Mouse (Mus musculus) stomach, embryonic 16.5 days (tissue): ENCODE results near the gene Pum2. TPM values are rescaled to one million over a fixed set of nuclear protein-coding genes. Genes with fewer than 3 reads are reported as not detected.
A peak's percentile ranks its signal among the peaks of the same experiment; 100 is the strongest.
"Not testable (repeated sequence)": the region's sequence is repeated elsewhere in the genome, so short reads cannot be mapped to it uniquely, and the experiment has no call there.

Experiments
- ATAC-seq: fragments of 200-750 bp; cut with Nextera tagmentation; 2 replicates; pipeline ENCODE4 v1.8.0; 2017; ENCODE audit warnings: moderate number of reproducible peaks, moderate TSS enrichment; ENCODE audit not compliant: insufficient read depth, low FRiP score
- H3K27ac ChIP-seq: fragments of 300-500 bp; sonication (generic); 2 replicates; pipeline ENCODE4 v1.5.1; 2014; ENCODE audit warnings: low read length
- H3K27me3 ChIP-seq: fragments of 300-500 bp; sonication (generic); 2 replicates; pipeline ENCODE4 v1.6.1; 2014; ENCODE audit warnings: low read length, control low read depth, mixed read lengths; ENCODE audit not compliant: control insufficient read depth, insufficient read depth
- H3K36me3 ChIP-seq: fragments of 300-500 bp; sonication (generic); 2 replicates; pipeline ENCODE4 v1.6.1; 2014; ENCODE audit warnings: low read length; ENCODE audit not compliant: control insufficient read depth, insufficient read depth
- H3K4me1 ChIP-seq: fragments of 300-500 bp; sonication (generic); 2 replicates; pipeline ENCODE4 v1.6.1; 2014; ENCODE audit warnings: low read length, control low read depth, mixed read lengths; ENCODE audit not compliant: control insufficient read depth, insufficient read depth
- H3K4me2 ChIP-seq: fragments of 300-500 bp; sonication (generic); 2 replicates; pipeline ENCODE4 v1.6.1; 2014; ENCODE audit warnings: low read depth, low read length, mixed read lengths
- H3K4me3 ChIP-seq: fragments of 300-500 bp; sonication (generic); replicated peaks from 2 replicates; pipeline ENCODE4 v1.5.1; 2014; ENCODE audit warnings: mild to moderate bottlenecking, low read length
- H3K9ac ChIP-seq: fragments of 300-500 bp; sonication (generic); 2 replicates; pipeline ENCODE4 v1.6.1; 2014; ENCODE audit warnings: low read length
- H3K9me3 ChIP-seq: fragments of 300-500 bp; sonication (generic); replicated peaks from 2 replicates; pipeline ENCODE4 v1.6.1; 2016; ENCODE audit warnings: low read length, control low read depth; ENCODE audit not compliant: control insufficient read depth
- WGBS: fragments of 180-500 bp; shearing (Covaris S2); extraction: QIAGEN DNeasy Blood & Tissue Kit; methylation state at CpG from one replicate; pipeline ENCODE4 v1.1.7; 2014; 5-methylcytosine and 5-hydroxymethylcytosine counted together
- polyA plus RNA-seq: library from polyadenylated mRNA; unstranded; fragments of >200 nt; fragmentation: Nextera tagmentation; extraction: Ambion mirVana; gene quantifications from 2 replicates; pipeline ENCODE4 v1.2.1, GENCODE M21; 2015

Gene Pum2
- 43.7 and 44.5 TPM in 2 replicates for polyA plus RNA-seq

DNA sequence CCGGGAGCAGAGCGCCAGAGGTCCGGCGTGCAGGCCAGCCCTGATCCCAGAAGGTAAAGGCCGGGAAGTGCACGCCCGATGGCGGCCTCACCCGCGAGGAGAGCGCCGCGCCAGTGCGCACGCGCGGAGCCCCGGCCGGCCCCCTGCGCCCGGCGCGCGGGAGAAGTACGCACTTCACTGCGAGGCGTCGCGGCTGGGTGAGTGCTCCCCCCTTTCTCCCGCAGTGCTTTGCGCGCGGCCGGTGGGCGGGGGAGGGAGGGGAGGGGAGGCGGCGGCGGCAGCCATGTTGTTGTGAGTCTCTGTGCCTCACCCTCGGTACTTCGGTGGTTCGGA lies at the start of gene Pum2:
TSS of gene Pum2 (plus strand) at position 161 of the 333 bp plus-strand sequence.
- Histone ChIP-seq H3K9me3 (no peaks in the 10 kb centered on the region), H3K27ac (peak within 1 kb of the TSS; percentile 97), H3K9ac (peak within 1 kb of the TSS; percentile 100), H3K4me3 (peak within 1 kb of the TSS; percentile 90), H3K27me3 (no peaks in the 10 kb centered on the region), H3K4me2 (peak within 1 kb of the TSS; percentile 81), H3K4me1 (peaks cover 18% of the 10 kb centered on the region), H3K36me3 (no peaks in the 10 kb centered on the region)
- 0% methylated on average over 28 of the region's 41 CpGs for WGBS
- ATAC-seq: peak; percentile 97

DNA sequence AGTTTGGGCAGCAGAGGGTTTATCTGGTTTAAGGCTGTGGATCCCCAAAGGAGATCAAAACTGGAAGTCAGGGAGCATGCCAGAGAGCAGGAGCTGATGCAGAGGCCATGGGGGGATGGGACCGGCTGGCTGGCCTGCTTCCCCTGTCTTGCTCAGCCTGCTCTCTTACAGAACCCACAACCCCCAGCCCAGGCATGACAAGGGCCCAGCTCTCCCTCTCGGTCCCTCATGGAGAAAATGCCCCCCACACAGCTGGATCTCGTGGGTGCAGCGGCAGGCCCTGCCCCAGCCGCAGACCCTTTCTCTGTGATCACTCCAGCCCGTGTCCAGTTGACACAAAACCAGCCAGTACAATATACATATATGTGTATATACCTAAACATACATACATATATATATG lies 44.4 kb upstream of the Pum2 start:
- no peaks in the 10 kb centered on the region for H3K9me3 ChIP-seq
- no peak overlapping the region for H3K27ac ChIP-seq
- H3K36me3 ChIP-seq: no peaks in the 10 kb centered on the region
- 97% methylated on average over 6 of the region's 6 CpGs for whole genome bisulfite sequencing
- no peak for ATAC-seq
- no peak overlapping the region for H3K4me3 ChIP-seq
- H3K27me3 ChIP-seq: no peaks in the 10 kb centered on the region
- H3K9ac ChIP-seq: no peak overlapping the region
- no peaks in the 10 kb centered on the region for H3K4me1 ChIP-seq
- H3K4me2 ChIP-seq: no peak overlapping the region

DNA sequence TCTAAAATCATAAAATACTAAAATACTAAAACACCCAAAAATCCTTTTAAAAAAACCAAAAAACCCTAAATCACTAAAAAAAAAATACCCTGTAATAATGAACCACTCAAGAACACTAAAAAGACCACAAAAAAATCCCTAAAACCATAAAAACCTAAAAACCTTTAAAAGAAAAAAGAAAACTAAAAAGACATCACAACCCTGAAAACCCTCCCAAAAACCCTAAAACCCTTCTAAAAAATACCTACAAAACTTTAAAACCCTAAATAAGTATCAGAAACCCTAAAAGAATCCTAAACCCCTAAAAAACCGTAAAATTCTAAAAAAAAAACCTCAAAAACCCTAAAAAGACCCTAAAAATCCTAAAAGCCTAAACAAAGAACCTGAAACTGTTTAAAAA lies 42.2 kb upstream of the Pum2 start:
- H3K27me3 ChIP-seq: no peaks in the 10 kb centered on the region
- H3K27ac ChIP-seq: no peak overlapping the region
- H3K36me3 ChIP-seq: no peaks in the 10 kb centered on the region
- no peaks in the 10 kb centered on the region for H3K4me1 ChIP-seq
- H3K9ac ChIP-seq: no peak overlapping the region
- no peak overlapping the region for H3K4me3 ChIP-seq
- ATAC-seq: no peak
- H3K9me3 ChIP-seq: no peaks in the 10 kb centered on the region
- H3K4me2 ChIP-seq: no peak overlapping the region
- 95% methylated on average over 1 of the region's 1 CpGs for WGBS

DNA sequence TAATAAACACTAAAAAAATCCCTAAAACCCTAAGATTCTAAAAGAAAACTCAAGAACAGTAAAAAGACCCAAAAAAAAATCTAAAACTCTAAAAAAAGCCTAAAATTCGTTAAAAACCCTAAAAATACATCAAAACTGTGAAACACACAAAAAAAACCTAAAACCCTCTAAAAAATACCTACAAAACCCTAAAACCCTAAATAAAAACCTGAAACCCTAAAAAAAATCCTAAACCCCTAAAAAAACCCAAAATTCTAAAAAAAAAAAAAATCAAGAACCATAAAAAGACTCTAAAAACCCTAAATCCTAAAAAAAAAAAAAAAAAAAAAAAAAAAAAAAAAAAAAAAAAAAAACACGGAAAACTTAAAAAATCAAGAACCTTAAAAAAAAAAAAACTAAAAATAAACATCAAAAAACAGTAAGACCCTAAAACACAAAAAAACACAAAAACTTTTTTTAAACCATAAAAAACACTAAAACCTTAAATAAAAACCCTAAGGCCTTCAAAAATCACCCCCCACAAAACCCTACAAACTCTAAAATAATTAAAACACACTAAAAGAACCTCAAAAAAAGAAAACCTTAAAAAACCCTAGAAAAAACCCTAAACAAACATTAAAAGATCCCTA lies 41.1 kb upstream of the Pum2 start:
- H3K4me2 ChIP-seq: no peak overlapping the region
- no peaks in the 10 kb centered on the region for H3K27me3 ChIP-seq
- no peaks in the 10 kb centered on the region for H3K9me3 ChIP-seq
- no peak overlapping the region for H3K4me3 ChIP-seq
- no peak overlapping the region for H3K27ac ChIP-seq
- WGBS: 85% methylated on average over 2 of the region's 2 CpGs
- H3K4me1 ChIP-seq: no peaks in the 10 kb centered on the region
- ATAC-seq: no peak
- H3K36me3 ChIP-seq: no peaks in the 10 kb centered on the region
- no peak overlapping the region for H3K9ac ChIP-seq

DNA sequence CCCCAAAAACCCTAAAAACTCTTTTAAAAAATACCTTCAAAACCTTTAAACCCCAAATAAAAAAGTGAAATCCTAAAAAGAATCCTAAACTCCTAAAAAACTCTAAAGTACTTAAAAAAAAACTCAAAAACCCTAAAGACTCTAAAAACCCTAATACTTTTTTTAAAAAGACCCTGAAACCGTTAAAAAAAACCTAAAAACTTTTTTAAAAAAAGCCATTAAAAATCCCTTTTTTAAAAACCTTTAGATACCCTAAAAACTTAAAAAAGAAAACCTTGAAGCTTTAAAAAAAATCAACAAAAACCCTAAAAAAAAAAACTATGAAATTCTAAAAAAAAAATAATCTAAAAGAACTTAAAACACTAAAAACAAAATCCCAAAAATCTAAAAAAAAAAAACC lies 39.6 kb upstream of the Pum2 start:
- 96% methylated on average over 1 of the region's 1 CpGs for WGBS

DNA sequence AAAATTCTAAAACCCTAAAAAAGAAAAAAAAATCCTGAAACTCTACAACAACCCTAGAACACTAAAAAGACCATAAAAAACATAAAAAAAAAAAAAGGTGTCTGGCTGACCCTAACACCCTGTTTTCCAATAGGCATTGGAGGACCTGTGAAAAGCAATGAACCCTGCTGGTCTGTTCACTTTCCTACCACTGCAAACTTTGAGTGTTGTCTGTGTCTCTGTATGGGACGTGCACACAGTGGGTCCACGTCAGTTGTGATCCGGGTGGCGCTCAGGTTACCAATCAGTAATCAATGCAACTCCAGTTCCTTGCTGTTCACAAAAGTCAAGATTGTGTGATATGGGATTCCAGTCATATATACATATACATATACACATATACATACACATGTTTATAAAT lies 38.4 kb upstream of the Pum2 start:
- Histone ChIP-seq H3K9me3 (no peaks in the 10 kb centered on the region), H3K4me1 (no peaks in the 10 kb centered on the region), H3K9ac (no peak overlapping the region), H3K36me3 (no peaks in the 10 kb centered on the region), H3K27me3 (no peaks in the 10 kb centered on the region), H3K4me2 (no peak overlapping the region), H3K27ac (no peak overlapping the region), H3K4me3 (no peak overlapping the region)
- WGBS: 96% methylated on average over 4 of the region's 4 CpGs
- ATAC-seq: no peak

More for the DNA sequence above, 39.6 kb upstream of the Pum2 start:
- H3K4me3 ChIP-seq: no peak overlapping the region
- ATAC-seq: no peak
- H3K27ac ChIP-seq: no peak overlapping the region
- no peaks in the 10 kb centered on the region for H3K9me3 ChIP-seq
- no peaks in the 10 kb centered on the region for H3K36me3 ChIP-seq
- no peaks in the 10 kb centered on the region for H3K27me3 ChIP-seq
- no peaks in the 10 kb centered on the region for H3K4me1 ChIP-seq
- no peak overlapping the region for H3K9ac ChIP-seq
- H3K4me2 ChIP-seq: no peak overlapping the region

DNA sequence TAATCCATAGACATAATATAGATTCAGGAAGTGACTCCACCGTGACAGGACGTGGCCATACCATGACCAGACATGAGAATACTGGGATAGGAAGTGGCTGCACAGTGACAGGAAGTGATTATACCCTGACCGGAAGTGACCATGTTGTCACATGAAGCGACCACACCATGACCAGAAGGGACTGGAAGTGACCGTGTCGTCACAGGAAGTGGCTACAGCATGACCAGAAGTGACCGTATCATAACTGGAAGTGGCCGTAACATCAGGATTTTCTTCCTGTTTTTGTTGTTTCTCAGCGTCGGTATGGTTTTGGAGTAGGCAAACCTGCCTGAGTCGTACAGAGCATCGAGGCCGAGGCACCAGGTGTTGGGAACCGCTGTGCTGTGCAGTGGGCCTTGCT lies 37.0 kb upstream of the Pum2 start:
- WGBS: 92% methylated on average over 14 of the region's 14 CpGs

DNA sequence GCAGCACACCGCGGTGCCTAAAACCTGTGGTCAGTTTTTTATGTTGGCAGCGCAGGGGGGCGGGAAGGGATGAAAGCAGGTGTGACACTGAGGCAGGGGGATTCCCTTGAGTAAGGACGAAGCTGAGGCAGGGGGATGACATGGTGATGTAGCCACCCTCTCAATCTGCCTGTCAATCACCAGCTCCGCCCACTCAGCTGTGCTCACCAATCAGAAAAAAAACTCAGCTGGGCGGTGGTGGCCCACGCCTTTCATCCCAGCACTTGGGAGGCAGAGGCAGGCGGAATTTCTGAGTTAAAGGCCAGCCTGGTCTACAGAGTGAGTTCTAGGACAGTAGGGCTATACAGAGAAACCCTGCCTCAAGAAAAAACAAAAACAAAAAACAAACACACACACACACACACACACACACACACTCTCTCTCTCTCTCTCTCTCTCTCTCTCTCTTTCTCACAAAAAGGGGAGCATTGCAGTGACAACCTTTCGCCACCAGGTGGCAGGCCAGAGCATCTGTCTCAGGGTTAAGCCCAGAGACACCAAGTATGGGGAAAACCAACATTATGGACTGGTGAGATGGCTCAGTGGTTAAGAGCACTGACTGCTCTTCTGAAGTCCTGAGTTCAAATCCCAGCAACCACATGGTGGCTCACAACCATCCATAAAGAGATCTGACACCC lies 35.4 kb upstream of the Pum2 start:
- not testable (repeated sequence) for H3K27me3 ChIP-seq, H3K4me3 ChIP-seq, H3K27ac ChIP-seq, H3K9ac ChIP-seq, H3K4me2 ChIP-seq, ATAC-seq, H3K4me1 ChIP-seq, H3K9me3 ChIP-seq, H3K36me3 ChIP-seq
- 75% methylated on average over 10 of the region's 10 CpGs for WGBS

More for the DNA sequence above, 37.0 kb upstream of the Pum2 start:
- Histone ChIP-seq H3K36me3 (no peaks in the 10 kb centered on the region), H3K9me3 (no peaks in the 10 kb centered on the region), H3K27me3 (no peaks in the 10 kb centered on the region), H3K9ac (no peak overlapping the region), H3K4me2 (no peak overlapping the region), H3K27ac (no peak overlapping the region), H3K4me3 (no peak overlapping the region), H3K4me1 (no peaks in the 10 kb centered on the region)
- ATAC-seq: no peak

DNA sequence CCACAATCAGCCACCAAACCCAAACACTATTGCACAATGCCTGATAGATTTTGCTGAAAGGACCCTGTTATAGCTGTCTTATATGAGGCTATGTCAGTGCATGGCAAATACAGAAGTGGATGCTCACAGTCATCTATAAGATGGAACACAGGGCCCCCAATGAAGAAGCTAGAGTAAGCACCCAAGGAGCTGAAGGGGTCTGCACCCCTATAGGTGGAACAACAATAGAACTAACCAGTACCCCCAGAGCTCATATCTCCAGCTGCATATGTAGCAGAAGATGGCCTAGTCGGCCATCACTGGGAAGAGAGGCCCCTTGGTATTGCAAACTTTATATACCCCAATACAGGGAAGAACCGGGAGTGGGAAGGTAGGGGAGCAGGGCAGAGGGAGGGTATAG lies 33.7 kb upstream of the Pum2 start:
- not testable (repeated sequence) for H3K9me3 ChIP-seq, H3K27ac ChIP-seq, ATAC-seq, H3K4me1 ChIP-seq, H3K27me3 ChIP-seq, H3K36me3 ChIP-seq, H3K9ac ChIP-seq
- Histone ChIP-seq H3K4me2 (peak overlapping the region; percentile 59), H3K4me3 (peak overlapping the region; percentile 66)
- WGBS: 6% methylated on average over 2 of the region's 2 CpGs
